ENCODE assay signal across 8 mouse cellular contexts in the genomic region with DNA sequence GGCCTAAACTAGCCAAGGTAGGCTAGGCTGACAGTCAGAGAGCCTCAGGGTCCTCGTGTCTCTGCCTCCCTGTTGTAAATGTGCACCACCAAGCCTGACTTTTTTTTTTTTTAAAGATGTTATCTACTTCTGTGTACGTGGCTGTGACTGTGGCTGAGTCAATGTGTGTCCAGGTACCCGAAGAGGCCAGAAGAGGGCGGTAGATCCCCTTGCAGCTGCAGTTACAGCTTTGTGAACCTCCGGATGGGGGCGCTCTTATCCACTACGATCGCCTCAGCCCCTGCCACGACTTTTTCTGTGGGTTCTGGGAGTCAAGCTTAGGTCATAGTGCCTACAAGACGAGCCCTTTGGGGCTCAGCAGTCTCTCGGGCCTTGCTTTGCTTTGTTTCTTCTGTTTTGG. TPM values are rescaled to one million over a fixed set of nuclear protein-coding genes. Genes with fewer than 3 reads are reported as not detected.
DNase-seq lines count a peak whose midpoint lies in the region; ATAC-seq and TF ChIP-seq lines count a peak whose summit lies in the region.

No protein-coding gene starts in this region.

- no peaks in the 10 kb centered on the region for H3K27me3 ChIP-seq in forebrain, embryonic 14.5 days (replicated peaks; ENCODE audit: control insufficient read depth, insufficient read depth, low read length)
- H3K27me3 ChIP-seq in forebrain, embryonic 10.5 days (ENCODE audit: poor library complexity, severe bottlenecking) = no peaks in the 10 kb centered on the region

- no peak overlapping the region for H3K27ac ChIP-seq in forebrain, embryonic 14.5 days (ENCODE audit: low read depth, low read length)
- H3K27ac ChIP-seq in forebrain, embryonic 10.5 days = no peak overlapping the region
- H3K27ac ChIP-seq in olfactory bulb, adult 2 months (ENCODE audit: insufficient read depth, low read depth, low read length) = no peak overlapping the region

- H3K4me2 ChIP-seq in forebrain, embryonic 14.5 days (ENCODE audit: low read length) = no peak overlapping the region

- no peak for ATAC-seq in forebrain, embryonic 14.5 days

- TF ChIP-seq CTCF in olfactory bulb, adult 2 months (IDR thresholded peaks at IDR 0.05; ENCODE audit: insufficient read depth, low read depth, low read length) = peak; percentile 35

- H3K4me1 ChIP-seq in forebrain, embryonic 14.5 days (ENCODE audit: control insufficient read depth, insufficient read depth, low read length) = no peaks in the 10 kb centered on the region
- no peaks in the 10 kb centered on the region for H3K4me1 ChIP-seq in forebrain, embryonic 10.5 days
- H3K4me1 ChIP-seq in olfactory bulb, adult 2 months (ENCODE audit: control insufficient read depth, insufficient read depth, low read length) = no peaks in the 10 kb centered on the region

- H3K9ac ChIP-seq in forebrain, embryonic 14.5 days (ENCODE audit: low read length) = no peak overlapping the region

- no peak overlapping the region for H3K4me3 ChIP-seq in forebrain, embryonic 14.5 days (ENCODE audit: low read depth, low read length)
- H3K4me3 ChIP-seq in forebrain, embryonic 10.5 days = no peak overlapping the region
- no peak overlapping the region for H3K4me3 ChIP-seq in olfactory bulb, adult 2 months (ENCODE audit: insufficient read depth, low read depth, low read length)

- peak; percentile 1 for DNase-seq in forebrain, embryonic 14.5 days (ENCODE audit: low spot score)
- no peak for DNase-seq in forebrain, embryonic 10.5 days (ENCODE audit: extremely low spot score, low spot score)
- peak; percentile 54 for DNase-seq in right cerebral cortex, postnatal 14 days
- DNase-seq in right cerebral cortex, postnatal 36 days (ENCODE audit: low spot score in 2 of 2) = no peak
- DNase-seq in embryo, embryonic 10.5 days (ENCODE audit: low spot score) = peak; percentile 32
- peak; percentile 69 to 71 for DNase-seq in kidney, postnatal 4 days
- no peak for DNase-seq in yolk sac, embryonic 10.5 days (ENCODE audit: low spot score)

- 34% methylated on average over 11 of the region's 11 CpGs for WGBS in forebrain, embryonic 14.5 days
- WGBS in forebrain, embryonic 10.5 days = 40% methylated on average over 11 of the region's 11 CpGs
- WGBS in olfactory bulb, adult 2 months = 37% methylated on average over 11 of the region's 11 CpGs

- TF ChIP-seq POLR2A in olfactory bulb, adult 2 months (IDR thresholded peaks at IDR 0.05; ENCODE audit: insufficient read depth, low read depth, low read length) = no peak

- no peaks in the 10 kb centered on the region for H3K36me3 ChIP-seq in forebrain, embryonic 14.5 days (ENCODE audit: control insufficient read depth, insufficient read depth, low read length)
- H3K36me3 ChIP-seq in forebrain, embryonic 10.5 days (replicated peaks) = no peaks in the 10 kb centered on the region

- no peaks in the 10 kb centered on the region; the same call in 1 of the 2 replicates for H3K9me3 ChIP-seq in forebrain, embryonic 14.5 days (replicated peaks; ENCODE audit: control insufficient read depth, low read length)
- peaks cover 26% of the 10 kb centered on the region for H3K9me3 ChIP-seq in forebrain, embryonic 10.5 days

RNA-seq across cellular contexts. Expression of a gene that starts 10.3 kb away (rescaled TPM):
- polyA plus RNA-seq in forebrain, embryonic 14.5 days (2014; fragmentation: Nextera tagmentation; extraction: Ambion mirVana) = not detected in 2 replicates
- not detected in 2 replicates for polyA plus RNA-seq in forebrain, embryonic 10.5 days (2016; fragmentation: Nextera tagmentation; extraction: Ambion mirVana)
- not detected in 2 replicates for polyA plus RNA-seq in olfactory bulb, adult 2 months (2012; ENCODE audit: insufficient read depth, insufficient read length, low replicate concordance, missing spikeins)

RNA-seq across cellular contexts. Expression of a gene that starts 43.5 kb away (rescaled TPM):
- 3.2 and 4.8 TPM in 2 replicates for polyA plus RNA-seq in forebrain, embryonic 14.5 days (2014; fragmentation: Nextera tagmentation; extraction: Ambion mirVana)
- 4.6 and 5.0 TPM in 2 replicates for polyA plus RNA-seq in forebrain, embryonic 10.5 days (2016; fragmentation: Nextera tagmentation; extraction: Ambion mirVana)
- 43.5 TPM in 1 of 2 replicates, not detected in the other for polyA plus RNA-seq in olfactory bulb, adult 2 months (2012; ENCODE audit: insufficient read depth, insufficient read length, low replicate concordance, missing spikeins)

RNA-seq across cellular contexts. Expression of a gene that starts 52.7 kb away (rescaled TPM):
- polyA plus RNA-seq in forebrain, embryonic 14.5 days (2014; fragmentation: Nextera tagmentation; extraction: Ambion mirVana) = 0.11 TPM in 1 of 2 replicates, not detected in the other
- not detected in 2 replicates for polyA plus RNA-seq in forebrain, embryonic 10.5 days (2016; fragmentation: Nextera tagmentation; extraction: Ambion mirVana)
- not detected in 2 replicates for polyA plus RNA-seq in olfactory bulb, adult 2 months (2012; ENCODE audit: insufficient read depth, insufficient read length, low replicate concordance, missing spikeins)

Comparison
In these comparisons a context has a peak if more than half of its experiments do, and no peak if none do; other contexts are left out.
1. DNase-seq: peak in forebrain, embryonic 14.5 days (single experiment), right cerebral cortex, postnatal 14 days (single experiment), embryo, embryonic 10.5 days (single experiment) and kidney, postnatal 4 days (2 of 2); none in forebrain, embryonic 10.5 days (single experiment), right cerebral cortex, postnatal 36 days (0 of 2) and yolk sac, embryonic 10.5 days (single experiment).